Mouse (Mus musculus) cerebellum, adult 9-11 months (tissue): Measurements from ENCODE around the gene Kcnk13.

Experiments
- DNase-seq: peaks from one replicate; pipeline ENCODE4 v3.0.0; 2022

The Kcnk13 gene

DNA sequence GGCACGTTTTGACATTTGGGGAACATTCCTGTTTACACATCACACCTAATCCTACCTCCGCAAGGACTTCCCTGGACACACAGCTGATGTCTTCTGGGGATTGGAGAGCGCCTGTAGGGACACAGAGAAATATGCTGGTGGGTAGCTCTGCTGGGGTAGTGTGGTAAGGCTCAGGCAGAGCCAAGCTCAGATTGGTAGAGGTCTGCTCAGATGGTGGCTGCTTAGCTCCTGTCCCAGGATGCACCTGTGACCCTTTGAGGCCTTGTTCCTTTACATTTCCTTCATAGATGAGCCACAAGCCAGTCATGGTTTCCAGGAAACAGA is 136.4 kb downstream of the Kcnk13 start:
- no peak for DNase-seq

DNA sequence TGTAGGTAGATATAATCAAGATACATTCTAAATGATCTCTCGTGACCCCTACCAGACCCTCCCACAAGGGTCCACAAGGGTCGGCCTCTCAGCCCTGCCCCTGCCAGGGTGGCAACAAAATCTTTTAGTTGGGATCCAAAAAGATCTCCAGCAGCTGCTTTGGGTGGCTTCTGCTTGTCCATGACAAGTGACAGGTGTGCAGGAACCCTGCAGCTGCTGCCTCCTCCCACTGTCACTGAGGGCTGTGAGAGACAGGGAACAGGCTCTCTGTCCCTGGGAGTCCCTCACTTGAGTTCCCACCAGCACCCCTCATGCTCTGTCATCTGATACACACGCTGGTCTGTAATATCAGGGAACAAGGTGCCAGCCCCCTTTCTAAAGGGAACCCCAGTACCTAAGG is 137.4 kb downstream of the Kcnk13 start:
- no peak for DNase-seq

- DNase-seq, result no peak
Observed at GRCm38 (mm10) chr12:100104530-100104929, 140.2 kb downstream of the Kcnk13 start.

DNA sequence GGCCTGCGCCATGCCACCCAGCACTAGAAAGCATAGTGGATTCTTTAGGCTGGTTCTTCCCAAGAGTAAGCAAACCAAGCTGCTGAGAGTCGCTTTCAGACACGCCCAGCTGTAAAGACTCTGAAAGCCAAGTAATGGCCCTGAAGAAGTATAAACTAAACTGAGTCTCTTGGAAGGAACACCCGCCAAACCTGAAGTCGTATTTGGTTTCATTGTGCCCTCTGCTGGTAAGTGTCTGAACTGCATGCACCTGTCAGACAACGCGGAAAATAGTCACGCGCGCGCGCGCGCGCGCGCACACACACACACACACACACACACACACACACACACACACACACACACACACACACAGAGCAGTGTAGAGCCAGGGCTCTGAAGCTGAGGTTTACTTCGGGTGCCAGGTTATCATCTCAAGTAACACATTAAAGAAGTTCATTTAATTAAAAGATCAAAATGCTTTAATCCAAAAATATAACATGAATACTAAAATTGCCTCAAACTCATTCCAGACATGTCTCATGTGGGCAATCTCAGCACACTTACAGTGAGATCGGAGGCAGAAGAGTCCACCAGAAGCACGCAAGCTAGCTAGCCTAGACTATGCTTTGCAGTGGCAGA is 142.1 kb downstream of the Kcnk13 start:
- peak; percentile 60 for DNase-seq

GRCm38 (mm10) chr12:100107436-100107835 is 143.1 kb downstream of the Kcnk13 start:
- DNase-seq, result no peak

DNA sequence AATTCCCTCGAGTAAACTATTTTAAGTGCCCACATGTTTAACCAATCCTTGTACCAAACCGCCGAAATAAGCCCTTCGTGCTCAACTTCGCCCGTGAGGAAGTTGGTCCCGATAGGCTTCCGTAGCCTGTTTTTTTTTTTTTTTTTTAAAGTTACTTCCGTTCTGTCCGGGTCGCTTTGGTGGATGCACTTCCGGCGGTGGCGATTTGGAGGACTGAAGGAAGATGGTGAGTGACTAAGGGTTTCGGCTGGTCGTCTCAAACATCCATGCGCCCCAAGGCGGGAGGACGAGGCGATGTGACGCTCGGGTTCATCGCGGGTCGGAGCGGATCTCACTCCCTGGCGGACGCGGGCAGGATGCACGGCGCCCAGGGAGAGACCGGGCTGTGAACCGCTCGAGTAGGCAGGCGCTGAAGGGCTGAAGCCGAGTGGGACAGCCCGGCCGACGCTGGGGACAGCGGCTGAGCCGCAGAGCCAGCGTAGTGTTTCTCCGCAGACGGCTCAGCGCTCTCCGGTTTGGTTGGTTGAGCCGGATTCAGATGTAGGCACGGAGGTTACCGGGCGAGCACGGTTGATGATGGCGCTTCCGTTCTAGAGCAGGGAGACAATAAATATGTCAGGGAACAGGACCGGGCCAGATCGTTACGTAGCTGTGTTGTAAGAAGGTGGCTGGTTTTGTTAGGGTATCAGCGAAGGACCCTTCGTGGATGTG is 145.8 kb downstream of the Kcnk13 start, which contains the start of gene Psmc1:
Gene Psmc1, plus strand, starts transcription at position 169 of the 711 bp plus-strand sequence.
- peak; percentile 85 for DNase-seq
